Mouse (Mus musculus) limb, embryonic 13.5 days (tissue): ENCODE results near the gene Hint1. TPM values are rescaled to one million over a fixed set of nuclear protein-coding genes. Genes with fewer than 3 reads are reported as not detected.

Experiments
- ATAC-seq: fragments of 200-750 bp; cut with Nextera tagmentation; 2 replicates; pipeline ENCODE4 v1.8.0; 2017; ENCODE audit warnings: low read depth, moderate number of reproducible peaks, moderate TSS enrichment; ENCODE audit not compliant: low FRiP score
- H3K27ac ChIP-seq: fragments of 300-500 bp; sonication (generic); 2 replicates; pipeline ENCODE4 v1.5.1; 2015; ENCODE audit warnings: inconsistent platforms, mild to moderate bottlenecking, moderate library complexity
- H3K27me3 ChIP-seq: fragments of 300-500 bp; sonication (generic); 2 replicates; pipeline ENCODE4 v1.6.1; 2015; ENCODE audit warnings: mild to moderate bottlenecking, inconsistent platforms
- H3K36me3 ChIP-seq: fragments of 300-500 bp; sonication (generic); 2 replicates; pipeline ENCODE4 v1.6.1; 2015; ENCODE audit warnings: inconsistent platforms, mild to moderate bottlenecking, moderate library complexity
- H3K4me1 ChIP-seq: fragments of 300-500 bp; sonication (generic); 2 replicates; pipeline ENCODE4 v1.6.1; 2015; ENCODE audit warnings: inconsistent platforms
- H3K4me2 ChIP-seq: fragments of 300-500 bp; sonication (generic); replicated peaks from 2 replicates; pipeline ENCODE4 v1.6.1; 2015; ENCODE audit warnings: inconsistent platforms, mild to moderate bottlenecking, moderate library complexity
- H3K4me3 ChIP-seq: fragments of 300-500 bp; sonication (generic); 2 replicates; pipeline ENCODE4 v1.5.1; 2015; ENCODE audit warnings: moderate library complexity, mild to moderate bottlenecking, inconsistent platforms
- H3K9ac ChIP-seq: fragments of 300-500 bp; sonication (generic); 2 replicates; pipeline ENCODE4 v1.6.1; 2015; ENCODE audit warnings: mild to moderate bottlenecking, inconsistent platforms
- H3K9me3 ChIP-seq: fragments of 300-500 bp; sonication (generic); 2 replicates; pipeline ENCODE4 v1.6.1; 2016; ENCODE audit warnings: inconsistent platforms
- WGBS: fragments of 180-500 bp; shearing (Covaris S2); methylation state at CpG from one replicate; pipeline ENCODE4 v1.1.7; 2015; 5-methylcytosine and 5-hydroxymethylcytosine counted together
- polyA plus RNA-seq: library from polyadenylated mRNA; unstranded; fragments of >200 nt; fragmentation: Nextera tagmentation; extraction: Ambion mirVana; gene quantifications from 2 replicates; pipeline ENCODE4 v1.2.1, GENCODE M21; 2015

Hint1 gene
- polyA plus RNA-seq: 607 and 618 TPM in 2 replicates

DNA sequence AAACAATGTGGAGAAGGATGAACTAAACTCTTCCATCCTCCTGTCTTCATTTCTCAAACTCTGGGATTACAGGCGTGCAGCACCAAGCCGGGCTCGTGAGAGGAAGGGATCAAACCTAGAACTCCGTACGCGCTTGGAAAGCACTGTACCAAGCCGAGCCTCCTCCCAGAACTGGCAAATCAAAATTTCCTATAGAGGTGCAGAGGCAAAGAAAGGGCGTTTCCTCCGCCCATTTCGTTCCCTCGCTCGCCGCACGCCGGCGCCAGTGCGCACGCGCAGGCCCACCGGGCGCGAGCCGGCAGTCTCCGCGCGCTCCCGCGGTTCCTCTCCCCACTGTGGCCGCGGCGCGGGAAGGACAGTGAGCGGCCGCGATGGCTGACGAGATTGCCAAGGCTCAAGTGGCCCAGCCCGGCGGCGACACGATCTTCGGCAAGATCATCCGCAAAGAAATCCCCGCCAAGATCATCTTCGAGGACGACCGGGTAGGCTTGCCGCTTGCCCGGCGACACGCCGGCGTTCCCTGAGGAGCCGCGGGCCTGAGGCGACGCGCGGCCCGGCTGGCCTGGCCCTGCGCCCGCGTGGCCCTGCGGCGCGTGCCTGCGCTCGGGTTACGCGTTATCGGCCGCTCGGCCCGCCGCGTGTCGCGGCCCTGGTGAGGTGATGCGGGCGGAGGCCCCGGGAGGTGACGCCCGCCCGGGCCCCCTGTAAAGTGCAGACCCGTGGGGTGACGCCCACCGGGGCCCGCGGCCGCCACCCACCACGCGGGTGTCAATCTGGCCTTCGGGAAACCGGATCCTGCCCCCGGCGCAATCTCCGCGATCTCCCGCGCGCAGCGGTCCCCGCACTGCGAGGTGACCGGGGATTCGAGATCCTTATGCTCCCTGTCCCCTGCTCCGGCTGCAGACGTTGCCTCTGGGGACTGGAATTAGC is at the start of gene Hint1:
TSS of gene Hint1 (plus strand) at position 265 of the 930 bp plus-strand sequence.
- under 1% methylated on average over 107 of the region's 107 CpGs for WGBS
- Histone ChIP-seq H3K27ac (peak within 1 kb of the TSS; percentile 88), H3K9me3 (no peaks in the 10 kb centered on the region), H3K9ac (peak within 1 kb of the TSS; percentile 97), H3K27me3 (no peaks in the 10 kb centered on the region), H3K36me3 (peaks cover 21% of the 10 kb centered on the region), H3K4me3 (peak within 1 kb of the TSS; percentile 82), H3K4me2 (peak within 1 kb of the TSS; percentile 69), H3K4me1 (peaks cover 23% of the 10 kb centered on the region)
- ATAC-seq: peak; percentile 88

DNA sequence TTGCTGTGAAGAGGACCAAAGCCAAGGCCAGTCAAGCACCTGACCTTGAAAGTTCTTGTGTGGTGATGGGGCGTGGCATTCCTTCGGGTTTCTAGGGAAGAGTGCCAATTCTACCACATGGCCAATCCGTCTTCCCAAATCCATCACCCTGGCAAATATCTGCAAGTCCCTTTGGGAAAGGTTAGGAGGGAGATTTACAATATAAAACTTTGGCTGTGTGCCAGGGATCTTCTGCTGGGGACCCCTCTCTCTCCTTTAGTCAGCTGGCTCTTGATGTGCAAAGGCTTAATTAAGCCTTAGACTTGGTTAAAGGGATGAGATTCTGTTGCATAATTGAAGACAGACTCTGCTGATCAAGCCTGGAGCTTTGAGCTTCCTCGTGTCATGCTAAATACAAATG is 48.7 kb upstream of the Hint1 start:
- H3K27ac ChIP-seq: no peak overlapping the region
- H3K27me3 ChIP-seq: no peaks in the 10 kb centered on the region
- H3K4me2 ChIP-seq: no peak overlapping the region
- peaks cover 6% of the 10 kb centered on the region; the same call in 1 of the 2 replicates for H3K4me1 ChIP-seq
- no peak overlapping the region for H3K4me3 ChIP-seq
- no peaks in the 10 kb centered on the region; the same call in 1 of the 2 replicates for H3K9me3 ChIP-seq
- H3K36me3 ChIP-seq: no peaks in the 10 kb centered on the region
- 65% methylated on average over 4 of the region's 4 CpGs for WGBS
- ATAC-seq: no peak
- H3K9ac ChIP-seq: no peak overlapping the region

DNA sequence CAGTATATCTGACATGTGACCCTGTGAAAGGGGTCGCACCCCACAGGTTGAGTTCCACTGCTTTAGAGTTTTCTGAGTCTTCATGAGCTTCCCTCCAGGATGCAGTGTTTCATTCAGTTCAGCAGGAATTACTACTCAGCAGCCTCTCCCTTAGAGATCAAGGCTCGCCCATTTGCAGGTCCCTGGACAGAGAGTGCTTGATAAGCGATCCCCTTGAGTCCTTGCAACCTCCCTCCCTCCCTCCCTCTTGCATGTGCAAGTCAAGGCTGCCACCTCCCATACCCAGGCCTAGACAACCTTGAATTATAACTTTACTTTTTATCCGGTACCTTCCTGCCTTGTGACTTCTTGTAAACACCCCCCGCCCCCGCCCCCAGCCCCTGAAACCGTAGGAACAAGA is 46.7 kb upstream of the Hint1 start:
- no peaks in the 10 kb centered on the region for H3K27me3 ChIP-seq
- no peaks in the 10 kb centered on the region; the same call in 1 of the 2 replicates for H3K9me3 ChIP-seq
- WGBS: 70% methylated on average over 7 of the region's 7 CpGs
- no peak overlapping the region for H3K27ac ChIP-seq
- no peak overlapping the region for H3K4me3 ChIP-seq
- no peak overlapping the region for H3K4me2 ChIP-seq
- H3K9ac ChIP-seq: no peak overlapping the region
- no peak for ATAC-seq
- peaks cover 6% of the 10 kb centered on the region; the same call in 1 of the 2 replicates for H3K4me1 ChIP-seq
- no peaks in the 10 kb centered on the region for H3K36me3 ChIP-seq

DNA sequence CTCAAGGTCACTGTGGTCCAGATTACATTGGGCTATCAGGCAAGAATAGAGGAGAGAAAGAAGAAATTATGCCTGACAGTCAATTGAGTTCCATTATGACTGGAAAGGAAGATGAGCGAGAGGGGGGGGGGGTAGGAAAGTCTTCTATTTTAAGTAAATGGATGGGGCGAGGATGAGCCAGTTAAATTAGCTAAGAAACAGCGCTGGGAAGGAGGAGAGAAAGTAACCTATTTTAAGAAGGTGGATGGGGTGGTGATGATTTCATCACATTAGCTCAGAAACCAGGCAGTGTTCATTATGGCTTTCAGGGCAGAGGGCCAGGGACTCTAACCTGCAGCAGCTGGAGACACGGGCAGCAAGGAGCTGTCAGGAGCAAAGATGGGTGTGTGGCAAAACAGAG is 42.7 kb upstream of the Hint1 start:
- WGBS: 81% methylated on average over 4 of the region's 4 CpGs

DNA sequence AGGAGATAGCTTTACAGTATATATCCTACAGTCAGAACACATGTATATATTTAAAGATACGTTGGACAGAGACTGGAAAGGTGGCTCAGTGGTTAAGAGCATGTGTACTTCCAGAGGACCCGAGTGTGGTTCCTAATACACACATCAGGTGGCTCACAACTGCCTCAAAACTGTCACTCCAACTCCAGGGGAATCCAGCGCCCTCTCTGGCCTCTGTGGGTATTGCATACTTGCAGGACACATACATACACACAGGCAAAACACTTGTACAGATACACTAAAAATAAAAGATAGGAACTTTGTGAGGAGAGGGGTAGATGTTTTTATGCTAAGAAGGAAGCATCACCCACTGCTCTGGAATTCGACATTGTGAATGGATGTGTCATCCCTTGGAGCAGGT is 40.4 kb upstream of the Hint1 start:
- ATAC-seq: no peak
- Histone ChIP-seq H3K36me3 (no peaks in the 10 kb centered on the region), H3K27me3 (no peaks in the 10 kb centered on the region), H3K9ac (no peak overlapping the region), H3K27ac (no peak overlapping the region), H3K4me3 (no peak overlapping the region), H3K9me3 (peaks cover 3% of the 10 kb centered on the region; the same call in 1 of the 2 replicates), H3K4me2 (no peak overlapping the region), H3K4me1 (no peaks in the 10 kb centered on the region)
- 81% methylated on average over 4 of the region's 4 CpGs for WGBS

More for the DNA sequence above, 42.7 kb upstream of the Hint1 start:
- no peak overlapping the region for H3K9ac ChIP-seq
- H3K27me3 ChIP-seq: no peaks in the 10 kb centered on the region
- H3K4me1 ChIP-seq: no peaks in the 10 kb centered on the region
- H3K9me3 ChIP-seq: peaks cover 3% of the 10 kb centered on the region; the same call in 1 of the 2 replicates
- no peak overlapping the region for H3K4me3 ChIP-seq
- H3K4me2 ChIP-seq: no peak overlapping the region
- no peak for ATAC-seq
- no peaks in the 10 kb centered on the region for H3K36me3 ChIP-seq
- no peak overlapping the region for H3K27ac ChIP-seq

DNA sequence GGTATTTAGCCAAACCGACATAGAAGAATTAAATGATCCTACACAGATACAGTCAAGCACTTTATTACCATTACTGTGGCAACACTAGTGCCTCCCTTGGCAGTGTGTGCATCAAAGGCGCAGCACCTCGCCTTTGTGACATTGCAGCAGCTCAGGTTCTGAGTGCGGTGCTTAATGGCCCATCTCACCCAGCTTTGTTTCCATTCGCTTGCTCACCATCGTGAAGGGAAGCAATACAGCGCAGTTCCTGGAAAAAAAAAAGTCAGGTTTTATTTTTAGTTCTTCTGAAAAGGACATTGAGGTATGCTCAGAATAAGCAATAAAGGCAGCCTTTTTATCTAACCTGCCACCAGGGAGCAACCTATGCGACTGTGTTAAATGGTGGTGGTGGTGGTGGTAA is 39.4 kb upstream of the Hint1 start:
- Histone ChIP-seq H3K4me2 (no peak overlapping the region), H3K9me3 (peaks cover 3% of the 10 kb centered on the region; the same call in 1 of the 2 replicates), H3K27ac (no peak overlapping the region), H3K4me3 (no peak overlapping the region), H3K36me3 (no peaks in the 10 kb centered on the region), H3K4me1 (no peaks in the 10 kb centered on the region), H3K9ac (no peak overlapping the region), H3K27me3 (no peaks in the 10 kb centered on the region)
- WGBS: 86% methylated on average over 8 of the region's 8 CpGs
- no peak for ATAC-seq

DNA sequence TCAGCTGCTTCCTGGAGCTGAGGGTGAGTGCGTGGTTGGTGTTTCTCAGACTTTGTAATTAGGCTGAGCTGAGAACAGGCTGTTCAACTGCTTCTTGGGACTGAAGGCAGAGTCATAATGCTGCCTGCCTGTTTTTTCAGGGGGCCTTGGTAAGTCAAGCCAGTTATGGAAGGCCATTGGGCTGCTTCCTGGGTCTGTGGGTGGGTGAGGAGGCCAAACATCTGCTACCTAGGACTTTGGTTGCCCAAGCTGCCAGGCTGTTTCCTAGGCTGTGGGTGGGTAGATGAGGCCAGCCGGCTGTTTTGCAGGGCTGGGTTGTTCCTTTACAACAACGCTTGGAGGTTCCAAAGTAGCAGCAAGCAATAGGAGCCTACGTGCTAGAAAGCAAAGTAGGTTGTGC is 32.4 kb upstream of the Hint1 start:
- Histone ChIP-seq H3K36me3 (no peaks in the 10 kb centered on the region), H3K4me3 (no peak overlapping the region), H3K9ac (no peak overlapping the region), H3K27ac (no peak overlapping the region), H3K9me3 (no peaks in the 10 kb centered on the region; the same call in 1 of the 2 replicates), H3K4me1 (no peaks in the 10 kb centered on the region), H3K27me3 (no peaks in the 10 kb centered on the region), H3K4me2 (no peak overlapping the region)
- 82% methylated on average over 4 of the region's 4 CpGs for WGBS
- ATAC-seq: no peak

DNA sequence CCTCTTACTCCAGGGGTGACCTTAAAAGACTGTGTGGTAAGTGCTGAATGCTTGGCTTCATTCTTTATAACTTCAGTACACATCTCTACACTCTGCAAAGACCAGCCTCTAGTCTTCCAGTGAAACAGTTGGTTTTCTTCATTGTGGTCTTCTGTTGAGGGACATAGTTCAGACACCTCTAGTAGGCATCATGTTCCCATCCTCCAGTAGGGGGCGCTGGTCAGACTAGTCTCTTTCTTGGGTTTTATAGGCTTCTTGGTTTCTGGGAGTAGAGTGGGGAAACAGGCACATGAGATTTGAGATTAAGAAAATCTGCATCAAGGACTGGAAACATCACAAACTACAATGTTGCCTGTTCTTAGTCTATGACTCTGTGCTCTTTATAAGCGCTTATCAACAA is 31.6 kb upstream of the Hint1 start:
- H3K4me2 ChIP-seq: no peak overlapping the region
- H3K27ac ChIP-seq: no peak overlapping the region
- 68% methylated on average over 2 of the region's 2 CpGs for WGBS
- no peaks in the 10 kb centered on the region for H3K4me1 ChIP-seq
- no peaks in the 10 kb centered on the region; the same call in 1 of the 2 replicates for H3K9me3 ChIP-seq
- no peaks in the 10 kb centered on the region for H3K27me3 ChIP-seq
- H3K36me3 ChIP-seq: 0 out of 2 replicates have a peak, but pooled peaks cover under 1% of the 10 kb centered on the region
- H3K9ac ChIP-seq: no peak overlapping the region
- H3K4me3 ChIP-seq: no peak overlapping the region
- ATAC-seq: no peak

DNA sequence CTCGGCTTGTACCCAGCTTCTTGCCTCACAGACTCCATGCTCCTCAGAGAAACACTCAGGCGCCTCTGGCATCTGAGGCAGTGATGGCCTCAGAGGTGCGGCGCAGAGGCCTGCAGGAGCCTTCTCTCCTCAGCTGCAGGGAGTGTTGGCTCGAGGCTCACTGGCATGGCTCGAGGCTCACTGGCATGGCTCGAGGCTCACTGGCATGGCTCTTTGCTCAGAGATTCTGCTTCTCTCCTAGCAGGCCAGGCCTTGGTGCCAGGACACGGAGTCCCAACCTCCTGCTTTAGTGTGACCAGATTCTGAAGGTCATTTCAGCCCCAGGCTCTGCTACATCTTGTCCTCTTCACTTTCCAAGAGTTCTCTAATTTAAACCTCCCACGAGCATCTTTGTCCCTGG is 30.1 kb upstream of the Hint1 start:
- H3K27me3 ChIP-seq: no peaks in the 10 kb centered on the region
- no peak overlapping the region for H3K27ac ChIP-seq
- no peak overlapping the region for H3K4me3 ChIP-seq
- 76% methylated on average over 9 of the region's 9 CpGs for WGBS
- ATAC-seq: no peak
- 0 out of 2 replicates have a peak, but pooled peaks cover 3% of the 10 kb centered on the region for H3K36me3 ChIP-seq
- H3K9ac ChIP-seq: no peak overlapping the region
- H3K4me2 ChIP-seq: no peak overlapping the region
- H3K4me1 ChIP-seq: no peaks in the 10 kb centered on the region
- no peaks in the 10 kb centered on the region; the same call in 1 of the 2 replicates for H3K9me3 ChIP-seq

DNA sequence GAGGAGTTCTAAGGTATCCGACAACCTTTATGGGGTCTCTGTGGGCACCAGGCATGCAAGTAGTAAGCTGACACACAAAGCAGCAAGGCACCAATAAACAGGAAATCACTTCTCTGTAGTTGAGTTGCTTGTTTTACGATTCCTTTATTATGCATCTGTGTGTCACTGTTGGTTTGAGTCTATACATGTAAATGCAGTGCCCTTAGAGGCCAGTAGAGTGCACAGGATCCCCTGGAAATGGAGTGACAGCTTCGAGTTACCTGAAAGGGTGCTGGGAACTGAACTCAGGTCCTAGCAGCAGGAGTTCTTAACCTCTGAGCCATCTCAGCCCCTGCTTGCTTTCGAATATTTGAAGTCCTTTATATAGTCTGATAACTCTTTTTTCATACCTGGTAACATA is 26.5 kb upstream of the Hint1 start:
- H3K27ac ChIP-seq: no peak overlapping the region
- no peaks in the 10 kb centered on the region; the same call in 1 of the 2 replicates for H3K9me3 ChIP-seq
- 89% methylated on average over 4 of the region's 4 CpGs for WGBS
- H3K4me1 ChIP-seq: no peaks in the 10 kb centered on the region
- H3K4me2 ChIP-seq: no peak overlapping the region
- H3K4me3 ChIP-seq: no peak overlapping the region
- H3K36me3 ChIP-seq: 0 out of 2 replicates have a peak, but pooled peaks cover 3% of the 10 kb centered on the region
- H3K9ac ChIP-seq: no peak overlapping the region
- ATAC-seq: no peak
- no peaks in the 10 kb centered on the region for H3K27me3 ChIP-seq

DNA sequence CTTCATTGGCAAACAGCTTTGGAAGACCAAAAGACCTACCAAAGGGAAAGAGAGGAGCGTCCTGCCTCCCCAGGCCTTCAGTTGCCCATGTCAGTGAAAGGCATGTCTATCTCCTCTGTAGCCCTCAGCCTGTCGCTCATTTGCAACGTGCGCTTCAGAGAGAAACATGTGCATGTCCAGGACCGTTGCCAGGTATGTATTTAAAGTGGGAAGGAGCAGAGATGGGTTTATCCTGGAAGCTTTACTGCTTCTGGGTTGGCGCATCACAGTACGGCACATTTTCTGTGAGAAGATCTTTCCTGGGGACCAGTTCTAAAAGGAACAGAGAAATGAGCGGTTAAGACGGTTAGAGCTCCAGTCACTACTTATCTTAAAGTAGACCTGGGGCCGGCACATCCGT is 25.3 kb upstream of the Hint1 start:
- ATAC-seq: no peak
- Histone ChIP-seq H3K4me2 (no peak overlapping the region), H3K4me1 (no peaks in the 10 kb centered on the region), H3K9me3 (no peaks in the 10 kb centered on the region), H3K4me3 (no peak overlapping the region), H3K9ac (no peak overlapping the region), H3K27ac (no peak overlapping the region), H3K36me3 (0 out of 2 replicates have a peak, but pooled peaks cover 3% of the 10 kb centered on the region), H3K27me3 (no peaks in the 10 kb centered on the region)
- 90% methylated on average over 11 of the region's 11 CpGs for WGBS

DNA sequence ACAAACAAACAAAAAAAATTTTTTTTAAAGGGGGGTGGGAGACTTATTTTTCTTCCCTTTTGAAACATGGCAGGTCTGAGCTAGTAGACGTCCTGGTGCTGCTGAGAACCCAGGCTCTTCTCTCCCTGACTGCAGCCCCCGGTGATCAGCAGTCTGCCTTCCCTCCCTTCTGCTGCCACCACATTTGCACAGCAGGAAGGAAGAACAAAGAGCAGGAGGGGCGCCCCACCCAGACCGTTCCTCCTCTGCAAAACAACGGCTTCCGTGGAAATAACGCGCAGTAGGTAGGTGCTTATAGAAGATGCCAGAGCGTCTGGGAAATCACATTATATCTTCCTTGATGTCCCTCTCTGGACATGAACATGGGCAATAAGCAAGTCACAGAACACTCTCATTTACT is 21.8 kb upstream of the Hint1 start:
- no peak overlapping the region for H3K27ac ChIP-seq
- no peak for ATAC-seq
- 0 out of 2 replicates have a peak, but pooled peaks cover 3% of the 10 kb centered on the region for H3K36me3 ChIP-seq
- H3K9me3 ChIP-seq: no peaks in the 10 kb centered on the region
- H3K27me3 ChIP-seq: no peaks in the 10 kb centered on the region
- H3K4me3 ChIP-seq: no peak overlapping the region
- no peak overlapping the region for H3K4me2 ChIP-seq
- 64% methylated on average over 9 of the region's 9 CpGs for WGBS
- no peaks in the 10 kb centered on the region for H3K4me1 ChIP-seq
- no peak overlapping the region for H3K9ac ChIP-seq
